Mouse (Mus musculus): Measurements from ENCODE around the gene Tmem184b. TPM values are rescaled to one million over a fixed set of nuclear protein-coding genes. Genes with fewer than 3 reads are reported as not detected.
A peak's percentile ranks its signal among the peaks of the same experiment; 100 is the strongest.

Gene Tmem184b
- polyA plus RNA-seq, 1 experiment from 2014 or later: 56.6 TPM

- H3K4me2 ChIP-seq (ENCODE audit: low read length): no peak overlapping the region
- no peak overlapping the region for H3K9ac ChIP-seq (ENCODE audit: low read length)
- peak overlapping the region; percentile 54 for H3K27ac ChIP-seq (ENCODE audit: low read depth)
- 0 out of 2 replicates have a peak, but pooled peaks cover 3% of the 10 kb centered on the region for H3K36me3 ChIP-seq (ENCODE audit: control insufficient read depth, insufficient read depth, low read length)
- WGBS: 61% methylated on average over 11 of the region's 11 CpGs
- H3K4me1 ChIP-seq (replicated peaks; ENCODE audit: control insufficient read depth, insufficient read depth, low read length): peaks cover 21% of the 10 kb centered on the region
- ATAC-seq (replicated peaks; ENCODE audit: low FRiP score, low TSS enrichment, low read depth) (no peak), DNase-seq (ENCODE audit: low spot score) (no peak)
- no peaks in the 10 kb centered on the region for H3K27me3 ChIP-seq (replicated peaks; ENCODE audit: control insufficient read depth, insufficient read depth, low read length)
- H3K9me3 ChIP-seq (ENCODE audit: control insufficient read depth, low read length): no peaks in the 10 kb centered on the region
- H3K4me3 ChIP-seq (ENCODE audit: low read depth, low read length): no peak overlapping the region
Measured at GRCm38 (mm10) chr15:79322281-79322990, 80.9 kb downstream of the Tmem184b start.

GRCm38 (mm10) chr15:79321733-79322190, 81.6 kb downstream of the Tmem184b start:
- Histone ChIP-seq H3K27me3 (replicated peaks; ENCODE audit: control insufficient read depth, insufficient read depth, low read length) (no peaks in the 10 kb centered on the region), H3K4me3 (ENCODE audit: low read depth, low read length) (no peak overlapping the region), H3K9ac (ENCODE audit: low read length) (no peak overlapping the region), H3K36me3 (ENCODE audit: control insufficient read depth, insufficient read depth, low read length) (0 out of 2 replicates have a peak, but pooled peaks cover 8% of the 10 kb centered on the region), H3K4me1 (replicated peaks; ENCODE audit: control insufficient read depth, insufficient read depth, low read length) (peaks cover 18% of the 10 kb centered on the region), H3K4me2 (ENCODE audit: low read length) (no peak overlapping the region), H3K9me3 (ENCODE audit: control insufficient read depth, low read length) (no peaks in the 10 kb centered on the region), H3K27ac (ENCODE audit: low read depth) (peak overlapping the region; percentile 54)
- no peak for DNase-seq (ENCODE audit: low spot score)
- 71% methylated on average over 5 of the region's 5 CpGs for WGBS
- ATAC-seq (replicated peaks; ENCODE audit: low FRiP score, low TSS enrichment, low read depth): no peak

- Histone ChIP-seq H3K36me3 (ENCODE audit: control insufficient read depth, insufficient read depth, low read length) (peaks cover 16% of the 10 kb centered on the region; the same call in 1 of the 2 replicates), H3K9ac (ENCODE audit: low read length) (no peak overlapping the region), H3K9me3 (ENCODE audit: control insufficient read depth, low read length) (no peaks in the 10 kb centered on the region), H3K4me1 (replicated peaks; ENCODE audit: control insufficient read depth, insufficient read depth, low read length) (no peaks in the 10 kb centered on the region), H3K4me3 (ENCODE audit: low read depth, low read length) (no peak overlapping the region), H3K27me3 (replicated peaks; ENCODE audit: control insufficient read depth, insufficient read depth, low read length) (no peaks in the 10 kb centered on the region), H3K27ac (ENCODE audit: low read depth) (no peak overlapping the region), H3K4me2 (ENCODE audit: low read length) (no peak overlapping the region)
- ATAC-seq (replicated peaks; ENCODE audit: low FRiP score, low TSS enrichment, low read depth) (no peak), DNase-seq (ENCODE audit: low spot score) (no peak)
- WGBS: 70% methylated on average over 8 of the region's 8 CpGs
Measured at GRCm38 (mm10) chr15:79313848-79314369, 89.5 kb downstream of the Tmem184b start.

MicroRNA genes within 50 kb of the gene (microRNA counts, 519-probe panel; counts per million panel counts)
- 422 counts per million, percentile 1 among the panel's probes with 10 or more counts for microRNA mmu-miR-1943

Small RNA genes lying within 50 kb of the gene (microRNA-seq; reads per million reads assigned to microRNA genes)
- gene Mir1943: 2.4 reads per million, percentile 25 among the genes with 10 or more reads in this experiment

Other genes starting within 250 kb of the Tmem184b start
- gene Sox10, start 238.3 kb downstream of the Tmem184b start, polyA plus RNA-seq (2014; fragmentation: Nextera tagmentation; extraction: Ambion mirVana): 17.2 TPM in 2 replicates
- 28.3 and 30.1 TPM in 2 replicates for gene Pick1, start 174.4 kb downstream of the Tmem184b start, polyA plus RNA-seq (2014; fragmentation: Nextera tagmentation; extraction: Ambion mirVana)
- gene Gm49486, start 174.2 kb downstream of the Tmem184b start, polyA plus RNA-seq (2014; fragmentation: Nextera tagmentation; extraction: Ambion mirVana): 0.30 and 0.58 TPM in 2 replicates
- gene Slc16a8, start 148.8 kb downstream of the Tmem184b start, polyA plus RNA-seq (2014; fragmentation: Nextera tagmentation; extraction: Ambion mirVana): 0.13 and 0.19 TPM in 2 replicates
- gene Baiap2l2, start 118.0 kb downstream of the Tmem184b start, polyA plus RNA-seq (2014; fragmentation: Nextera tagmentation; extraction: Ambion mirVana): 4.8 and 9.4 TPM in 2 replicates
- gene Pla2g6, start 75.2 kb downstream of the Tmem184b start, polyA plus RNA-seq (2014; fragmentation: Nextera tagmentation; extraction: Ambion mirVana): 17.0 and 20.7 TPM in 2 replicates
- 6.4 and 8.9 TPM in 2 replicates for gene Maff, start 56.9 kb downstream of the Tmem184b start, polyA plus RNA-seq (2014; fragmentation: Nextera tagmentation; extraction: Ambion mirVana)
- 64.4 and 78.1 TPM in 2 replicates for gene Csnk1e, start 52.0 kb upstream of the Tmem184b start, polyA plus RNA-seq (2014; fragmentation: Nextera tagmentation; extraction: Ambion mirVana)
- gene Kcnj4, start 101.7 kb upstream of the Tmem184b start, polyA plus RNA-seq (2014; fragmentation: Nextera tagmentation; extraction: Ambion mirVana): 0.08 TPM in 1 of 2 replicates, not detected in the other
- gene Kdelr3, start 112.8 kb upstream of the Tmem184b start, polyA plus RNA-seq (2014; fragmentation: Nextera tagmentation; extraction: Ambion mirVana): 46.9 and 55.0 TPM in 2 replicates
- 77.6 and 78.6 TPM in 2 replicates for gene Ddx17, start 143.2 kb upstream of the Tmem184b start, polyA plus RNA-seq (2014; fragmentation: Nextera tagmentation; extraction: Ambion mirVana)
- gene Dmc1, start 201.5 kb upstream of the Tmem184b start, polyA plus RNA-seq (2014; fragmentation: Nextera tagmentation; extraction: Ambion mirVana): 2.0 and 2.6 TPM in 2 replicates

All from intestine, embryonic 14.5 days (tissue).